Mouse (Mus musculus): ENCODE data around the gene Zfp383.

DNA sequence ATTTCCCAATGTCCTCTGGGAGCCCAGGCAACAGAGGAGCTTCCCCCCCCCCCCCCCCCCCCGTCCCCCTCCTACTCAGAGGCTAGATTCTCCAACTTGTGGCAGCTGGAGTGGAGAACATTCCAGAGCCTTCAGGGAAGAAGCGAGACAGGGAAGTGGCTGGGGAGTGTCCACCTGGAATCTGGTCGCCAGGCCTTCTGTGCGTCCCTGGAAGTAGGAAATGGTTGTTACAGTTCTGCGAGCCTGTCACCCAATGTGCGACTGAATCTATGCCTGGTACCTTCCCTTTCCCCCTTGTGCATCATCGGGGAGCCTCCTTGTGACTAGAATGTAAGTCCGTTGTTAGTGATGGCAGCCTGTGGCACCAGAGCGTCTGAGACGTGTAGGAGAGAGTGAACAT, 48.2 kb downstream of the Zfp383 start:
- TF ChIP-seq GATA1 (IDR thresholded peaks at IDR 0.05; ENCODE audit: low read length) (no peak), TAL1 (IDR thresholded peaks at IDR 0.05; ENCODE audit: low read length) (no peak)

Measured in erythroblast, embryonic 14.5 days (primary cell).